Mouse (Mus musculus) testis, adult 2 months (tissue): ENCODE data around the gene Fbxw4.

Experiments
- CTCF ChIP-seq: fragments of 200-500 bp; IDR thresholded peaks from 2 replicates; pipeline ENCODE4 v1.5.1; 2012; ENCODE audit warnings: low read depth, mild to moderate bottlenecking, inconsistent platforms, low read length, moderate library complexity; ENCODE audit not compliant: control insufficient read depth, insufficient read depth, insufficient replicate concordance
- POLR2A ChIP-seq: fragments of 200-500 bp; IDR thresholded peaks from 2 replicates; pipeline ENCODE4 v1.6.1; 2012; ENCODE audit warnings: low read depth, mild to moderate bottlenecking, inconsistent platforms, low read length, moderate library complexity; ENCODE audit not compliant: control insufficient read depth

DNA sequence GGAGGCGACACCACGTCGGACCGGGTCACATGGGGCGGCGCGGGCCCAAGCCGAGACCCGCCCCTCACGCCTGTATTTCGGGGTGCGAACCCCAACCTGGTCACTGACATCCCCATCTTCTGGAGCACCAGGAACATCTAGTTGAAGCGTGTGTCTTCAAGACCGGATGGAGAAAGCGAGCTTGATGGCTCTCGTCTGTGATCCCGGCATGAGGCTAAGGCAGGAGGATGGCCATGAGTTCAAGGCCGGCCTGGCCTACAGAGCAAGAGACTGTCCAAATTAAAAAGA is 335 bp upstream of the Fbxw4 start:
- TF ChIP-seq CTCF (no peak), POLR2A (no peak)
